Mouse (Mus musculus): ENCODE results near the gene Osbpl8. TPM values are rescaled to one million over a fixed set of nuclear protein-coding genes. Genes with fewer than 3 reads are reported as not detected.

Osbpl8 gene
- polyA plus RNA-seq, 1 experiment from 2014 or later, result 8.9 TPM

DNA sequence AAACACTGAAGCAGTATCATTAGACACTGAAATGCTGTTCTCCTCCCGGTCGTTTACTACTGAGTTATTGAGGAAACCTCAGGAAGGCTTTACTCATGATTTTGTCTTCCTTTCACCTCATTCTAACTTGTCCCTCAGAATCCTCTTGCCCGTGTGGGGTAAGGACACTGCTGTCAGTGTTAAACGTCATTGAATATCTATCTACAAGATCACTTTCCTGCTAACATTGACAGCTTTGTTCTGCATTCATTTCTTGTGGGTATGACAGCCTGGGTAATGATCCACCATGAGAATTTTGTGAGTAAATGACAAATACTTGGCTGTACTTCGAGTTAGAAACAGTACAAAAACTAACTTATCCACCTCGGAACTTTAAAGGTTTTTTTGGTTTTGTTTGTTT is 133.1 kb downstream of the Osbpl8 start:
- Histone ChIP-seq H3K9me3 (replicated peaks) (no peaks in the 10 kb centered on the region), H3K27ac (peak overlapping the region; percentile 94), H3K27me3 (ENCODE audit: low read depth, poor library complexity, severe bottlenecking) (no peaks in the 10 kb centered on the region), H3K4me3 (peak overlapping the region; percentile 80), H3K36me3 (0 out of 2 replicates have a peak, but pooled peaks cover 3% of the 10 kb centered on the region), H3K4me1 (peaks cover 5% of the 10 kb centered on the region)
- WGBS, result 53% methylated on average over 6 of the region's 6 CpGs
- no peak for DNase-seq (ENCODE audit: low spot score)

DNA sequence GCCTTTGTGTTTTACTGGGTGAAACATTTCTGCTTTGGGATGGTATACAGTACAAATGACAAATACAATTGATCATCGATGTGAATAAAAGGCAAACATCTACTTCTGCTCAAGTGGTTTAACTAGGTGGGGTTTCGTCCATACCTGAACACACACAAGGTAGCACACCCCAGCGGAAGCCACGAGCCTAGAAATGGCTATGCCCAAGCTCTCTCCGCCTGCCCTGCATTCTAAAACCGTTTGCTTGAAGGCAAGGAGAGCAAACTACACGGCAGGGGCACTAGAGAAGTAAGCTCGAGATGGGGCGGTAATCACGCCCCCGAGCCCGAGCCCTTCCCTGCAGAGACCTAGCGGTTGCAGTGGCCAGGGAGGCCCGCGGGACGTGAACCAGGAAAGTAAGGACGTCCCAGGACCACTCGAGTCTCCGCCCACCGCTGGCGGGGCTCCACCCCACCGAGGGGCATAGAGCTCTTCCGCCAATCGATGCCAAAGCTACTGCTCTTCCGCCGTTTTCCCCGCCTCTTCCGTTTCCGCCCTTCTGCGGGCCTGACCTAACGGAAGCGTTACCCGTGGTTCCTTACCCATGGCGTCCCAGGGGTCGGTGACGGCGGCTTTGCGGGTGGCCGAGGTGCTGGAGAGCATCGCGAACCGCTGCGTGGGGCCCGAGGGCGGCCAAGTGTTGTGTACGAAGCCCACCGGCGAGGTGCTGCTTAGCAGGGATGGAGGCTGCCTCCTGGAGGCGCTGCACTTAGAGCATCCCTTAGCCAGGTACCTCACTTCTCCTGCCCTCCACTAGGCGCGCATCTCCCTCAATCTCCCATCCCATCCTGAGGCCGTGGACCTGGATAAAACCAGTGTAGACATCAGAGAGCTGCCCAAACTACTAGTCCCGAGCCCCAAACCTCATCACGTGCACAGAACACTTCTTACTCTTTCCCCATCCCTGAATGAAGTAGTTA is 133.9 kb downstream of the Osbpl8 start, which contains the start of gene Bbs10:
Gene Bbs10 (plus strand): TSS at position 540 of the 959 bp plus-strand sequence.
- DNase-seq (ENCODE audit: low spot score), result peak; percentile 98
- peak within 1 kb of the TSS; percentile 94 for H3K27ac ChIP-seq
- peaks cover 5% of the 10 kb centered on the region for H3K4me1 ChIP-seq
- no peaks in the 10 kb centered on the region for H3K27me3 ChIP-seq (ENCODE audit: low read depth, poor library complexity, severe bottlenecking)
- no peaks in the 10 kb centered on the region for H3K9me3 ChIP-seq (replicated peaks)
- peak within 1 kb of the TSS; percentile 80 for H3K4me3 ChIP-seq
- H3K36me3 ChIP-seq, result 0 out of 2 replicates have a peak, but pooled peaks cover under 1% of the 10 kb centered on the region
- WGBS, result 2% methylated on average over 54 of the region's 54 CpGs

DNA sequence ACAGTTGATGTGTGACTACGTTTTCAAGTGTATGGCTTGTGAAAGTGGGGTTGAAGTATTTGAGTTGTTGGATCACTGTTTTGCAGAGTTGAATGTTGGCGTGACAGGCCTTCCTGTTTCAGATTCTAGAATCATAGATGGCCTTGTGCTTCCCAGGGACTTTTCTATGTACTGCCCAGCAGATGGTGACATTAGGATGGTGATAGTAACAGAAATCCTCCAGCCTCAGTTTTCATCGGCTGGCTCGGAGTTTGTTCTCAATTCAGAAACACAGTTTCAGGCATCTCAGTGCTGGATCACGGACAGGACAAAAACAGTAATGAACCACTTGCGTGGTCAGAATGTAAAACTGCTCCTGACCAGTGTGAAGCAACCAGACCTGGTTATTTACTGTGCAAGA is 135.0 kb downstream of the Osbpl8 start:
- DNase-seq (ENCODE audit: low spot score), result no peak
- Histone ChIP-seq H3K27me3 (ENCODE audit: low read depth, poor library complexity, severe bottlenecking) (no peaks in the 10 kb centered on the region), H3K27ac (no peak overlapping the region), H3K36me3 (no peaks in the 10 kb centered on the region), H3K9me3 (replicated peaks) (no peaks in the 10 kb centered on the region), H3K4me1 (peaks cover 5% of the 10 kb centered on the region), H3K4me3 (no peak overlapping the region)
- 90% methylated on average over 6 of the region's 6 CpGs for WGBS

DNA sequence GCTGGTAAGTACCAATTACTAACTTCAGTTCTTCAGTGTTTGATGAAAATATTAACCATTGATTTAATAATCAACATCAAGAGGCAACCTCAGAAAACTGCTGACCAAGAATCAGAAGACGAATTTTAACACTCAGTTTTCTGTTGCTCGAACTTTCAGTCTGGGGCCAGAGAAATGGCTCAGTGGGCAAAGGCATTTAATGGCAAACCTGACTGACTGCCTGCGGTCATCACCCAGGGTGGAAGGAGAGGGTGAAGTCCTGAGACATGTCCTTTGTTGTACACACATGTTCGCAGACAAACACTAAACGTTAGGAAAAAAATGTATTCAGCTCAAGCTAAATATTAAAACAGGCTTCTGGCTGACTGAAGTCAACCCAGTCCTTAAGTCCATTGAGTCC is 136.5 kb downstream of the Osbpl8 start:
- H3K4me3 ChIP-seq, result no peak overlapping the region
- H3K9me3 ChIP-seq (replicated peaks), result no peaks in the 10 kb centered on the region
- peaks cover 5% of the 10 kb centered on the region for H3K4me1 ChIP-seq
- no peaks in the 10 kb centered on the region for H3K27me3 ChIP-seq (ENCODE audit: low read depth, poor library complexity, severe bottlenecking)
- no peak for DNase-seq (ENCODE audit: low spot score)
- H3K36me3 ChIP-seq, result no peaks in the 10 kb centered on the region
- H3K27ac ChIP-seq, result no peak overlapping the region
- WGBS, result 94% methylated on average over 5 of the region's 5 CpGs

DNA sequence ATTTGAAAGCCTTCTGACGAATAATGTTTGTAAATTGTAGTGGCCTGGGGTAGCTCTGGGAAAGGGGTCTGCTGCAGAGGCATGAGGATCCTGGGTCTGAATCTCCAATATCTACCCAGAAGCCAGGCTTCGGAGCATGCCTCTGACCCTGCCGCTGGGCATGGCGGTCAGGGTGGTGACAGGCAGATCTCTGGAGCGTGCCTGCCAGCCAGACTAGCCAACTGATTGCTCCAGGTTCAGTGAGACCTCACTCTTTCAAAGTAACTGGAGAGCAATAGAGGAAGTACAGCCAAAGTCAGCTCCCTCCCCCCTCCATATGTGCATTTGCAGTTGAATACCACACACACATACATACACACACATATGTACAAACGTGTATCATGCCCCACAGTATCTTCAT is 137.9 kb downstream of the Osbpl8 start:
- Histone ChIP-seq H3K9me3 (replicated peaks) (no peaks in the 10 kb centered on the region), H3K4me3 (no peak overlapping the region), H3K36me3 (no peaks in the 10 kb centered on the region), H3K27me3 (ENCODE audit: low read depth, poor library complexity, severe bottlenecking) (no peaks in the 10 kb centered on the region), H3K27ac (no peak overlapping the region), H3K4me1 (peaks cover 5% of the 10 kb centered on the region)
- 95% methylated on average over 6 of the region's 6 CpGs for WGBS
- peak; percentile 20 for DNase-seq (ENCODE audit: low spot score)

DNA sequence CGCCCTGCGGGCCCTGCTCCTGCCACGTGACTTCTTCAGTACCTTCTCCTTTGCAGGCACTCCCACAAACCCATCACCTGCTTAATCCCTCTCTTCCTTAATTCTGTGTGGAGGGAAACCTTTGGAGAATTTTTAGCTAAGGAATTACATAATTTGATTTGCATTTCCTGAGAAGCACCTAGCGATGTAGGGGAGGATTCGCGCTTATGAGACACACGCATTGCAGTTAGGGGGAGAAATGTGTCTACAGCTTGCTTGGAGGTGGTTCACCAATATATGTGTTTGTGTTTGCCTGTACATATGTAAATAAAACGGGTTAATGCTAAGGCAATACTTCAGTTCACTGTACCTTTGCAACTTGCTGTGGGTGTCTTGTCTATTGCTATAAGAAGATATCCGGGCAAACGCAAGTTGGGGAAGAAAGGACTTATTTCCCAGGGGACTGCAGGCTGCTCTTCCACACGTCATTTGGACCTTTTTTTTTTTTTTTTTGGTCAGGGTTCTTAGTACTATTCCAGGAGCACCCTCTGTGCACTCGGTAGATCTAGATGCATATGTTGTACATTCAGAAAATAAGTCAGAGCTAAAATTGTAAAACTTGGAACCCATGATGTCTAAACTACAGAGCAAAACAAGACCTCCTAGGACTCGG is 144.4 kb downstream of the Osbpl8 start:
- H3K27me3 ChIP-seq (ENCODE audit: low read depth, poor library complexity, severe bottlenecking), result no peaks in the 10 kb centered on the region
- 91% methylated on average over 13 of the region's 13 CpGs for WGBS
- no peaks in the 10 kb centered on the region for H3K36me3 ChIP-seq
- H3K9me3 ChIP-seq (replicated peaks), result no peaks in the 10 kb centered on the region
- H3K4me1 ChIP-seq, result peaks cover 9% of the 10 kb centered on the region; the same call in 1 of the 2 replicates
- H3K27ac ChIP-seq, result no peak overlapping the region
- DNase-seq (ENCODE audit: low spot score), result peak; percentile 15
- H3K4me3 ChIP-seq, result no peak overlapping the region

DNA sequence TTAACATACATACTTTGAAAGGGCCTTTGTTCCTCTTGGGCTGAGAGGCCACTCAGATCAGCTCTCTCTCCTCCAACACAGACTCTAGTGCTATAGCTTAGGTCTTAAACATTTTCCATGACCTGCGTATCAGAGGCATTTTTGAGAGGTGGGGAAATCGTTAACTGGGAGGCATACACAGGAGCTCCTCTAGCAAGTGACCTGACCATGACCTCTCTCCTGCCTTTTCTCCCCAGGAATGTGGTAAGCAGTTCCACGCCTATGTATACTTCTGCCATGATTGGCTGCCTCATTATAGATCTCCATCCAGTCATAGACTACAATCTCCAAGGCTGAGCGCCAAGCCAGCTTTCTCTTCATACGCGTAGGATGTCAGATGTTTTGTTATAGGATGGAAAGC is 148.7 kb downstream of the Osbpl8 start:
- no peaks in the 10 kb centered on the region for H3K27me3 ChIP-seq (ENCODE audit: low read depth, poor library complexity, severe bottlenecking)
- H3K4me3 ChIP-seq, result no peak overlapping the region
- no peaks in the 10 kb centered on the region for H3K9me3 ChIP-seq (replicated peaks)
- H3K36me3 ChIP-seq, result no peaks in the 10 kb centered on the region
- H3K4me1 ChIP-seq, result peaks cover 9% of the 10 kb centered on the region; the same call in 1 of the 2 replicates
- WGBS, result 76% methylated on average over 6 of the region's 6 CpGs
- DNase-seq (ENCODE audit: low spot score), result peak; percentile 20
- no peak overlapping the region for H3K27ac ChIP-seq

DNA sequence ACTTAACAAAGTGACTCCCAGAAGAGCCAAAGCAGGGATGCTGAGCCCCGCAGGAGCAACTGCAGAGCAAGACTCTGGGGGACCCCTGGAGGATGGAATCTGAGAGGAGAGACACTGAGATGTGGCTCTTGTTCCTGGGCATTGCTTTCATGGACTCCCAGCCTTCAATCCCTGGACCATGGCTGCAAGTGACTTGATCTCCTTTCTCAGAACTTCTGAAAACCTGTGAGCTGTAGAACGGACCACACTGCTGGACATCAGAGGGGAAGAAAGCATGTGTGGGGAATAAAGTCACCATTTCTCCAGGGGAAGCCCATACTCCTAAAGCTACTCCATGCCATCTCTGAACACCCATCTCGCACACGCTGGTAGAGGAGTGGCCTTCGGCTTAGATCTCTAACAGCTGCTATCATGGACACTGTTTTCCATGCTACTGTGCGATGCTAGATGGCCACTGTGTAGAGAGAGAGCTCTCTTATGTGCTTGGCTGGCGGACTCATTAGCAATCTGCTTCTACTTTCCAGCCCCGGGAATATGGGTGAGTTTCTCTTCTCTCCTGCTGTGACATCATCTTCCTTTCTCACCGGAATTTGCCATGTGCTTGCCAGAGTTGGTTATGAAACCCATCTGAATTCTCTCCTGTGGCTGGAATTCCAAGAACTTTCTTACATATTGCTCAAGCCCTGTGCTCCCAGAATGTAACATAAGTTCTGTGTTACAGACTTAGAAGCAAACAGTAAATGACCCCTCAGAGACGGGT is 150.3 kb downstream of the Osbpl8 start:
- H3K9me3 ChIP-seq (replicated peaks), result no peaks in the 10 kb centered on the region
- no peak overlapping the region for H3K4me3 ChIP-seq
- H3K27me3 ChIP-seq (ENCODE audit: low read depth, poor library complexity, severe bottlenecking), result no peaks in the 10 kb centered on the region
- H3K36me3 ChIP-seq, result no peaks in the 10 kb centered on the region
- peaks cover 9% of the 10 kb centered on the region; the same call in 1 of the 2 replicates for H3K4me1 ChIP-seq
- no peak overlapping the region for H3K27ac ChIP-seq
- 83% methylated on average over 10 of the region's 10 CpGs for WGBS
- peak; percentile 18 for DNase-seq (ENCODE audit: low spot score)

DNA sequence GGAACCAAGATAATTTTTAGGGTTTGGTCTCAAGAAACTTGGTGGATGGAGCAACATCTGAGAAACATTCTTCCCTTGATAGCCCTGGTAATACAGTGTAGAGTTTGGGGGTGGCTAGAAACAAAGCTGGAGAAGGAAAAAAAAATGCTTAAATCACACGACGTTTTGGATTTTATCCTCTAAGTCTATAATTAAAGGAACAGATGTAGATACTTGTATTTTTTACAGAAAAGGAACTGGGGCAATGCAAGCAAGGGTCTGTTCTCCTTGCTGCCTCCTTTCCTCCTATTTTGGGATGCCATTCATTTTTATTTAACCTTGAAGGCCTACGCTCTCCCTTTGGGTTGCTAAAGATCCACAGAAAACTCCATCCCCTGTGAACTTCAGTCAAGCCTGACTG is 151.4 kb downstream of the Osbpl8 start:
- Histone ChIP-seq H3K36me3 (no peaks in the 10 kb centered on the region), H3K9me3 (replicated peaks) (no peaks in the 10 kb centered on the region), H3K4me1 (peaks cover 9% of the 10 kb centered on the region; the same call in 1 of the 2 replicates), H3K27me3 (ENCODE audit: low read depth, poor library complexity, severe bottlenecking) (no peaks in the 10 kb centered on the region), H3K4me3 (no peak overlapping the region), H3K27ac (no peak overlapping the region)
- no peak for DNase-seq (ENCODE audit: low spot score)
- WGBS, result 90% methylated on average over 3 of the region's 3 CpGs

DNA sequence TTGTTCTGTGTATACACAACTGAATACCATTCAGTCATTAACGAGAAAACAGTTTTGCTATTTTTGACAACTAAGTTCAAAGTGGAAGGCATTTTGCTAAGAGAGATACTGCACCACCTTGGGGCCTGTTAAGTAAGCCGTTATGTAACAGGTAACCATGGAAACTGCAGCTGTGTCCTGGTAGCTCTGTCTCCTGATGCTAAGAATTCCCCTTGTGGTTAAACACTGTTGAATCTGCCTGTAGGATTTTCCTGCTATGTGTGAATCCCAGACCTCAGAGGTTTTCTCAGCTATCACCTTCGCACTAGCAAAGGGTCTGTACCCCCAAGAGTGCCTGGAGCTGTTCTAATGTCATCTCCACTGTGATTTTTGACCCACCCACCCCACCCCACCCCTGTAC is 153.5 kb downstream of the Osbpl8 start:
- 77% methylated on average over 3 of the region's 3 CpGs for WGBS
- H3K27ac ChIP-seq, result no peak overlapping the region
- DNase-seq (ENCODE audit: low spot score), result no peak

DNA sequence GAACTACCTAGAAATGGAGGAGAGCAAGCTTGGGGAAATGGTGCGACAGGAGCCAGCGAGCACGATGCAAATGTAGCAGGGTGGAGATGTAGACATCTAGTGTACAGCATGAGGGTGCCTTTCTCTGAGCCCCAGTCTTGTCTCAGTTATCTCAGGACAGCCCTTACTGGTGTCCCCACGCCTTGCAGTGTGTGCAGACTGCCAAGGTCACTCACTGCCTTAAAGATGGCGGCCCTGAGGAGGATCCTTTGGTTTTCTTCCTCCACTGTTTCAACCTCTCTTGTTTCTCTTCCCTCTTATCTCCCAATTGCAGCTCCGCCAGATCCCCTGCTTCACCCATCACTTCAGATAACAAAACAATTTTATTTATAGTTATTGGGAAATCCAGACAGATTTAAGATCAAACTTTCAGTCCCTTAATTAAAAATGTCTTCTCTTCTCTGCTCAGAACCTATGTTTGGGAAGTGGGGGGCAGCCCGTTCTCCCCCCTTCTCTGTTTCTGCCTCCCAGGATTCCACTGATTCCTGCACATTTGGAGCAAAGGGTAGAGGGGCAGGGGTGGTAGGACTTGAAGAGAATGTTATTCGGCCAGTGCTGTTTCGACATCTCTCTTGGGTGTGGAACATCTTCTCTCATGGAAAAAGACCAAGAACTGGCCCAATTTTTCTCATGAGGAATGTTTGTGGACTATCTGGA is 154.4 kb downstream of the Osbpl8 start:
- H3K36me3 ChIP-seq, result no peaks in the 10 kb centered on the region
- no peaks in the 10 kb centered on the region for H3K4me1 ChIP-seq
- H3K27ac ChIP-seq, result no peak overlapping the region
- H3K4me3 ChIP-seq, result no peak overlapping the region
- H3K27me3 ChIP-seq (ENCODE audit: low read depth, poor library complexity, severe bottlenecking), result no peaks in the 10 kb centered on the region
- no peaks in the 10 kb centered on the region for H3K9me3 ChIP-seq (replicated peaks)
- no peak for DNase-seq (ENCODE audit: low spot score)
- WGBS, result 88% methylated on average over 9 of the region's 9 CpGs

More for the DNA sequence above, 153.5 kb downstream of the Osbpl8 start:
- peaks cover 7% of the 10 kb centered on the region; the same call in 1 of the 2 replicates for H3K4me1 ChIP-seq
- no peaks in the 10 kb centered on the region for H3K9me3 ChIP-seq (replicated peaks)
- H3K36me3 ChIP-seq, result no peaks in the 10 kb centered on the region
- no peak overlapping the region for H3K4me3 ChIP-seq
- no peaks in the 10 kb centered on the region for H3K27me3 ChIP-seq (ENCODE audit: low read depth, poor library complexity, severe bottlenecking)

DNA sequence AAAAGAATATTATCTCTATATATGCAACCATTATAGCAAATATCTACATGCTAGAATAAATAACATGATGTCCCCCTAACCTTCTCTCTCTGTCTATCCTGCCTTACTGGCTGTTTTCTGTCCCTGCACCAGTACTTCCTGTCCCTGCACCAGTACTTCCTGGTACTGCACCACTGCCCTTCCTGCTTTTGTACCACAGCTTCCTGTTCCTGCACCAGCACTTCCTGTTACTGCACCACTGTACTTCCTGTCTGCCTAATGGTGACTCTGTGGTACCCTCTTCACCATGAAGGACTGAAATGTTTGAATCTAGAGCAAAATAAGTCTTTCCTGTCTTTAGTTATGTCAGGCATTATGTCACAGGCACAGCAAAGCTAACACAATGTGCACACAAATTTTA is 156.0 kb downstream of the Osbpl8 start:
- Histone ChIP-seq H3K27ac (no peak overlapping the region), H3K4me3 (no peak overlapping the region), H3K27me3 (ENCODE audit: low read depth, poor library complexity, severe bottlenecking) (no peaks in the 10 kb centered on the region), H3K4me1 (no peaks in the 10 kb centered on the region), H3K36me3 (no peaks in the 10 kb centered on the region), H3K9me3 (replicated peaks) (no peaks in the 10 kb centered on the region)
- DNase-seq (ENCODE audit: low spot score), result no peak
